Mouse (Mus musculus): ENCODE measurements around the gene Ppp1r15b. TPM values are rescaled to one million over a fixed set of nuclear protein-coding genes. Genes with fewer than 3 reads are reported as not detected.

Gene Ppp1r15b
- total and polyA plus RNA-seq, 3 experiments: 33.1 to 47.6 (median 47.5) TPM

DNA sequence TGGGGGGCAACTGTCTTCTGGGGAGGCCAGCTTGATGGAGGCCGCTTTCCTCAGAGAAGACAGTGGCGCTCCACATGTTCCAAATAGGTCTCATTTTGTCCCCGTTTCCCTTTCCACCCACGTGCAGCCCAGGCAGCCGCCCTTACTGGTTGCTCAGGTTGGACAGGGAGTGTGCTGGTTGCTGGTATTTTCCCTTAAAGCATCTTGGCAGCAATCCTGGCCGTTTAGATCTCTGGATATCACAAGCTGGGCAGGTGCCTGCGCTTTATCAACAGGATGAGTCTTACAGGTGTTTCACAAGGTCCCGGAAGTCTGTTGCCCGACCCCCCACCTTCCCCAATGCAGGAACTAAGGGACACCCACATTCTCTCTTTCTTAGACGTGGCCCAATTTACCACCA, 31.1 kb downstream of the Ppp1r15b start:
- H3K4me1 ChIP-seq (ENCODE audit: control insufficient read depth in 1 of 2, insufficient read depth in 2 of 2): peaks cover 4 to 17% of the 10 kb centered on the region in 2 experiments; a peak in 3 of 4 replicates
- in situ Hi-C loops (cut with MboI; ENCODE audit: low pct_ligation_motif_present, low pct_unique_long_range_greater_than_20kb, low sequenced_read_pairs) (no loop called here), dilution Hi-C loops (cut with MboI; ENCODE audit: extremely low pct_ligation_motif_present, extremely low pct_unique_long_range_greater_than_20kb, low sequenced_read_pairs) (no loop called here)
- H3K4me3 ChIP-seq (replicated peaks in 1 of 3; ENCODE audit: low read depth in 2 of 3, low read length in 2 of 3, poor library complexity in 1 of 3): no peak overlapping the region
- H3K36me3 ChIP-seq (replicated peaks in 1 of 2; ENCODE audit: control insufficient read depth in 1 of 2, insufficient read depth in 1 of 2, low read length in 1 of 2): no peaks in the 10 kb centered on the region
- no peak overlapping the region for H3K4me2 ChIP-seq (ENCODE audit: insufficient read depth, low read depth, poor library complexity, severe bottlenecking)
- H3K9me3 ChIP-seq (replicated peaks; ENCODE audit: low read length): no peaks in the 10 kb centered on the region
- no peaks in the 10 kb centered on the region for H3K79me2 ChIP-seq (replicated peaks; ENCODE audit: control insufficient read depth, extremely low read depth, insufficient read depth, poor library complexity, severe bottlenecking)
- no peak overlapping the region for H3K9ac ChIP-seq (ENCODE audit: insufficient read depth, low read depth)
- no peak overlapping the region for H3K27ac ChIP-seq (ENCODE audit: insufficient read depth, low read depth)
- TF ChIP-seq SIN3A (IDR thresholded peaks at IDR 0.05; ENCODE audit: low read length) (no peak), CHD1 (IDR thresholded peaks at IDR 0.05; ENCODE audit: low read depth, low read length) (no peak), RAD21 (IDR thresholded peaks at IDR 0.05; ENCODE audit: low read depth, low read length) (no peak), GABPA (IDR thresholded peaks at IDR 0.05; ENCODE audit: insufficient replicate concordance, low read depth, low read length) (no peak), POLR2AphosphoS2 (IDR thresholded peaks at IDR 0.05; ENCODE audit: low read depth, low read length) (no peak), TBP (conservative IDR thresholded peaks at IDR 0.05; ENCODE audit: low read depth, low read length) (no peak), E2F4 (IDR thresholded peaks at IDR 0.05; ENCODE audit: insufficient replicate concordance, low read depth, low read length) (no peak), KAT2A (IDR thresholded peaks at IDR 0.05; ENCODE audit: insufficient replicate concordance, low read length) (no peak), ZC3H11A (IDR thresholded peaks at IDR 0.05; ENCODE audit: low read depth, low read length) (no peak), USF2 (conservative IDR thresholded peaks at IDR 0.05; ENCODE audit: low read depth, low read length) (no peak), MXI1 (IDR thresholded peaks at IDR 0.05; ENCODE audit: low read depth, low read length) (no peak), CTCF (conservative IDR thresholded peaks at IDR 0.05 in 1 of 2, IDR thresholded peaks at IDR 0.05 in 1 of 2; ENCODE audit: low read depth in 2 of 2, low read length in 2 of 2) (no peak)
- no peak for DNase-seq (ENCODE audit: extremely low read depth)
- peaks cover 71% of the 10 kb centered on the region for H3K27me3 ChIP-seq (replicated peaks)

DNA sequence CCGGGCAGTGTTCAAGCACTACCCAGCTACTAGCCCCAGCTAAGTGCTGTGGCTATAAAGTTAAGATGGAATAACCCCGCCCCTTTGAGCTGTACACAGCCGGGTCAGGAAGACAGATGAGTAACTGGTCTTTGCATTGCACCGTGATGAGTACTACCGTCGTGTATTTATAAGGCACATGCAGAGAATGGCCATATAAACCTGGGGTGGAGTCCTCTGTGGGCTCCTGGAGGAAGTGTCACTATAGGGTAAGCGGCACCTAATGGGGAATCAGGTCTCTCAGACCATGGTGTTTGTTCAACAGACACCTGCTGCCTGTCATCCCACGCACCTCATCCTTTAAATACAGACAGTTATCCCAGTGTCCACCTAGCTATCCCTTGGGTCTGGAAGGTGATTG, 32.0 kb downstream of the Ppp1r15b start:
- no peak for TF ChIP-seq HCFC1 (IDR thresholded peaks at IDR 0.05; ENCODE audit: low read depth, low read length)
- Histone ChIP-seq H3K4me3 (replicated peaks in 1 of 3; ENCODE audit: low read depth in 2 of 3, low read length in 2 of 3, poor library complexity in 1 of 3) (no peak overlapping the region), H3K27ac (ENCODE audit: insufficient read depth, low read depth) (no peak overlapping the region), H3K4me2 (ENCODE audit: insufficient read depth, low read depth, poor library complexity, severe bottlenecking) (no peak overlapping the region), H3K79me2 (replicated peaks; ENCODE audit: control insufficient read depth, extremely low read depth, insufficient read depth, poor library complexity, severe bottlenecking) (no peaks in the 10 kb centered on the region), H3K27me3 (replicated peaks) (peaks cover 78% of the 10 kb centered on the region), H3K9ac (ENCODE audit: insufficient read depth, low read depth) (no peak overlapping the region), H3K4me1 (ENCODE audit: control insufficient read depth in 1 of 2, insufficient read depth in 2 of 2) (peaks cover 4 to 17% of the 10 kb centered on the region in 2 experiments; a peak in 3 of 4 replicates), H3K9me3 (replicated peaks; ENCODE audit: low read length) (no peaks in the 10 kb centered on the region), H3K36me3 (replicated peaks in 1 of 2; ENCODE audit: control insufficient read depth in 1 of 2, insufficient read depth in 1 of 2, low read length in 1 of 2) (no peaks in the 10 kb centered on the region)
- in situ Hi-C loops (cut with MboI; ENCODE audit: low pct_ligation_motif_present, low pct_unique_long_range_greater_than_20kb, low sequenced_read_pairs): no loop called here
- dilution Hi-C loops (cut with MboI; ENCODE audit: extremely low pct_ligation_motif_present, extremely low pct_unique_long_range_greater_than_20kb, low sequenced_read_pairs): no loop called here
- DNase-seq (ENCODE audit: extremely low read depth): no peak

DNA sequence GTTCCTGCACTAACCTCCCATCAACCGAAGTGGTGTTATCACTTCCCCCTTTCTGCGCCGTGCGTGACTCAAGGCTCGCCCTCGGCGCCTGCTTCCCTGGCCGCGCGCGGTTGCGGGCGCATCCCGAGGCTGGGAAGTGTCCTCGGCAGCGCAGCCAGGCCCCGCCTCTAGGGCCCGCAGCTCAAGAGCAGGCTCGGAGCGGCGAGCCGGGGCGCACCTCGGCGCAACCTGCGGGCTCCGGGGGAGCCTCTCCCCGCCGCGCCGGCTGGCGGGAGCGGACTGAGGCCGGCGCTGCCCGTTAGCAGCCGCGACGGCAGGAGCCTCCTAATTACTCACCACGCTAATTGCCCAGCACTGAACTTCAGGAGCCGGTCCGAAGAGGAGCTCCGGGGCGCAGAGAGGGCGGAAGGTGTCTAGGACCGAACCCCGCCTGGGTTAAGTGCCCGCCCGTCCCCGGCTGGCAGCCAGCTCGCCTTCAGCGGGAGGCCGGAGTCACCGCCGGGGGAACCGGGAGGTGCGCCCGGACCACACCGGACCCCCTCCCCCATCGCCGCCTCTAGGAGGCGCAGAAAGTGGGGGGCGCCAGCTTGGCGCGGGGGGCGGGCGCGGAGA, 33.0 kb downstream of the Ppp1r15b start, which contains the start of gene Plekha6:
Plekha6 (plus strand) TSS at position 391 of the 612 bp plus-strand sequence.
- DNase-seq (ENCODE audit: extremely low read depth): no peak
- no peaks in the 10 kb centered on the region for H3K9me3 ChIP-seq (replicated peaks; ENCODE audit: low read length)
- TF ChIP-seq NRF1 (IDR thresholded peaks at IDR 0.05; ENCODE audit: low read depth, low read length): no peak
- TF ChIP-seq UBTF (IDR thresholded peaks at IDR 0.05; ENCODE audit: low read depth, low read length): no peak; the same call in 1 of the 2 replicates
- no peak for TF ChIP-seq ZMIZ1 (IDR thresholded peaks at IDR 0.05; ENCODE audit: low read depth, low read length)
- no peak for TF ChIP-seq HCFC1 (IDR thresholded peaks at IDR 0.05; ENCODE audit: low read depth, low read length)
- no peak for TF ChIP-seq TBP (conservative IDR thresholded peaks at IDR 0.05; ENCODE audit: low read depth, low read length)
- no peak for TF ChIP-seq GABPA (IDR thresholded peaks at IDR 0.05; ENCODE audit: insufficient replicate concordance, low read depth, low read length)
- H3K4me3 ChIP-seq (replicated peaks in 1 of 3; ENCODE audit: low read depth in 2 of 3, low read length in 2 of 3, poor library complexity in 1 of 3): peak within 1 kb of the TSS in 1 of 3 experiments; percentile 17
- H3K36me3 ChIP-seq (replicated peaks in 1 of 2; ENCODE audit: control insufficient read depth in 1 of 2, insufficient read depth in 1 of 2, low read length in 1 of 2): no peaks in the 10 kb centered on the region
- in situ Hi-C loops (cut with MboI; ENCODE audit: low pct_ligation_motif_present, low pct_unique_long_range_greater_than_20kb, low sequenced_read_pairs): no loop called here
- no peaks in the 10 kb centered on the region for H3K79me2 ChIP-seq (replicated peaks; ENCODE audit: control insufficient read depth, extremely low read depth, insufficient read depth, poor library complexity, severe bottlenecking)
- H3K4me2 ChIP-seq (ENCODE audit: insufficient read depth, low read depth, poor library complexity, severe bottlenecking): peak within 1 kb of the TSS; percentile 25; the same call in 1 of the 2 replicates
- H3K27ac ChIP-seq (ENCODE audit: insufficient read depth, low read depth): no peak within 1 kb of the TSS
- peaks cover 84% of the 10 kb centered on the region for H3K27me3 ChIP-seq (replicated peaks)
- no peak within 1 kb of the TSS for H3K9ac ChIP-seq (ENCODE audit: insufficient read depth, low read depth)
- H3K4me1 ChIP-seq (ENCODE audit: control insufficient read depth in 1 of 2, insufficient read depth in 2 of 2): peaks cover 4 to 16% of the 10 kb centered on the region in 2 experiments; a peak in 3 of 4 replicates
- dilution Hi-C loops (cut with MboI; ENCODE audit: extremely low pct_ligation_motif_present, extremely low pct_unique_long_range_greater_than_20kb, low sequenced_read_pairs): no loop called here

Measured in CH12.LX (cell line).